Mouse (Mus musculus) urinary bladder, adult 2 months (tissue): ENCODE measurements around the gene Fbxo6. TPM values are rescaled to one million over a fixed set of nuclear protein-coding genes. Genes with fewer than 3 reads are reported as not detected.
"Not testable (repeated sequence)": the region's sequence is repeated elsewhere in the genome, so short reads cannot be mapped to it uniquely, and the experiment has no call there.

Source experiments
- DNase-seq: peaks from one replicate; pipeline ENCODE4 v3.0.0; 2022; ENCODE audit warnings: low spot score
- polyA plus RNA-seq: library from polyadenylated mRNA; depleted of rRNA; stranded (reverse); fragments of >200 nt; gene quantifications from 2 replicates; pipeline ENCODE4 v1.2.3, GENCODE M21; 2012

Fbxo6 gene
- polyA plus RNA-seq, 1 experiment = 70.1 TPM

- no peak for DNase-seq
Measured at GRCm38 (mm10) chr4:148128241-148128640, 23.7 kb downstream of the Fbxo6 start.

DNA sequence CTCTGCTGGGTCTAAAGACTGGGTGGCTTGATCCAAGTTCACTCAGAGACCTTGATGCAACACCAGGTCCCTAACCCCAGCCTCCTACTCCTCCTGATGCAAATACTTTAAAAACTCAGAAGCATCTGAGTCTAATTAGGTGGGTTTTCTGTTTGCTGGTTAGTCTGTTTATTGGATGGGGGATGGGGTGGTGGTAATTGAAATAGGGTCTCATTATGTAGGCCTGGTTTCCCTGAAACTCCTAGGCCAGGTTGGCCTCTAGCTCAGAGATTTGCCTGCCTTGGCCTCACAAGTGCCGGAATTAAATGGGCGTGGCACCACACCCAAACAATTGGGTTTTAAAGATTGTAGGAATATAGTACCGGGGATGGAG lies 29.3 kb downstream of the Fbxo6 start:
- DNase-seq = no peak

- no peak for DNase-seq
Measured at GRCm38 (mm10) chr4:148121982-148122693, 29.8 kb downstream of the Fbxo6 start.

- DNase-seq = no peak
Measured at GRCm38 (mm10) chr4:148121362-148121761, 30.6 kb downstream of the Fbxo6 start.

GRCm38 (mm10) chr4:148120555-148120954 lies 31.4 kb downstream of the Fbxo6 start:
- DNase-seq = no peak

DNA sequence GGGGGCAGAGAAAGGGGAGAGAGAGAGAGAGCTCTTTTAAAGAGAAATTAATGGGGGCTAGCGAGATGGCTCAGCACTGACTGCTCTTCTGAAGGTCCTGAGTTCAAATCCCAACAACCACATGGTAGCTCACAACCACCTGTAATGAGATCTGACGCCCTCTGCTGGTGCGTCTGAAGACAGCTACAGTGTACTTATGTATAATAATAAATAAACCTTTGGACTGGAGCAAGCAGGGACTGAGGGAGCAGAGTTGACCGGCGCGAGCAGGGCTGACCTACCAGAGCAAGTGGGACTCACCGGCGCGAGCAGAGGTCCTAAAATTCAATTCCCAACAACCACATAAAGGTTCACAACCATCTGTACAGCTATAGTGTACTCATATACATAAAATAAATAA lies 32.4 kb downstream of the Fbxo6 start:
- DNase-seq = not testable (repeated sequence)

DNA sequence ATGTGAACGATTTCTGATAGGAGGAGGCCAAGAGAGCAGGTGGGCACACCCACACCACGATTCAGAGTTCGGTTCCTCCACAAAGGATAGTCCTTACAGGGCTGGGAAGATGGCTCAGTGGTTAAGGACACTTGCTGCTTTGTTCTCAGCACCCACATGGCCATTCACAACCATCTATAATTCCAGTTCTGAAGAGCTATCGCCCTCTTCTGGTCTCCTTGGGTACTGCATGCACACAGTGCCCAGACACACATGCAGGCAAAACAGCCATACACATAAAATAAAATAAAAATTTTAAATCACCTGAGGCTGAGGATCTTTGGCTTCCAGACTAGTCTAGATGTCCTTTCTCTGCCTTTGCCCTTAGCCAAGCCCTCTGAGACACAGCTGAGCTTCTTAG lies 34.5 kb downstream of the Fbxo6 start:
- no peak for DNase-seq

GRCm38 (mm10) chr4:148116657-148117056 lies 35.3 kb downstream of the Fbxo6 start:
- no peak for DNase-seq

- peak; percentile 33 for DNase-seq
Measured at GRCm38 (mm10) chr4:148115467-148115866, 36.5 kb downstream of the Fbxo6 start.

- peak; percentile 71 for DNase-seq
Measured at GRCm38 (mm10) chr4:148114758-148115391, 37.1 kb downstream of the Fbxo6 start.

GRCm38 (mm10) chr4:148112519-148112918 lies 39.4 kb downstream of the Fbxo6 start:
- no peak for DNase-seq

DNA sequence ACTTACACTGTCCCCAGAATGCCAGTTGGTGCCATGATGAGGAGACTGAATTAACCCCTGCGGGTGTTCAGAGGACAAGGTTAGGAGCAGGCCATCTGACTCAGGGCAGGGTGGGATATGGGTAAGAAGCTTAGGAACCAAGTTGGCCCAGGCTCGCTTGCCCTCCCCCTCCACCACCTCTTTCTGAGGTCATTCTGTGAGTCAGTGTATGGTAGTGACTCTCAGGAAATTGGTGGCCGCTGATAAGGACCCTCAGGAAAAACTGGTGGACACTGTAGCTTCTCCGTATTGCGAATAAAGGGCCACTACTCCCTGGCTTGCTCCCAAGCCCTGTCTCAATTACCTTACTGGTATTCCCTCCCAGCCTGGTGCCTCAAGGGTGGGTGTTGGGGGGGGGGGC lies 42.7 kb downstream of the Fbxo6 start:
- no peak for DNase-seq

DNA sequence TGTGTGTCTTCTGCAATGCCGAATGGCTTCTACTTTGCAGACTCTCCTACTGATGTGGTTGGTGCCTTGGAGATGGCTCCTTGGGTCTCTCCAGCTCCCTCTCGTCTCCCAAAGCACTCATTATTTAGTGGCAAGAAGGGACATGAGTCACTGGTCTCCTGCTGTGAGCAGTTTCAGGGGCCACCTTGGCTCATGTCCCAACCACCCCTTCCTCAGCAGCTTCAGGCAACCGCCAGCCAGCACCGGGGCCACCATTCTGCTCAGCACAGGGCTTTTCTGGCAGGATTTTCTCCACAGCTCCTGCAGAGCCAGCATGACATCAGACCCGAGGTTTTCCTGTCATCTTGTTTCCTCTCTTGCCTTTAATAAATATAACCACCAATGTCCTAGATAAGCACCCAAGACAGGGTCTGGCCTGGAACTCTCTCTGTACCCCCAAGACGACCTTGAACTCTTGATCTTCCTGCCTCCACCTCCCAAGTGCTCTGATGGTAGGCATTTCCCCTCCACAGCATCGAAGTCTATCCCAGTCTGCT lies 43.3 kb downstream of the Fbxo6 start:
- no peak for DNase-seq

GRCm38 (mm10) chr4:148107621-148108291 lies 44.2 kb downstream of the Fbxo6 start:
- no peak for DNase-seq

DNA sequence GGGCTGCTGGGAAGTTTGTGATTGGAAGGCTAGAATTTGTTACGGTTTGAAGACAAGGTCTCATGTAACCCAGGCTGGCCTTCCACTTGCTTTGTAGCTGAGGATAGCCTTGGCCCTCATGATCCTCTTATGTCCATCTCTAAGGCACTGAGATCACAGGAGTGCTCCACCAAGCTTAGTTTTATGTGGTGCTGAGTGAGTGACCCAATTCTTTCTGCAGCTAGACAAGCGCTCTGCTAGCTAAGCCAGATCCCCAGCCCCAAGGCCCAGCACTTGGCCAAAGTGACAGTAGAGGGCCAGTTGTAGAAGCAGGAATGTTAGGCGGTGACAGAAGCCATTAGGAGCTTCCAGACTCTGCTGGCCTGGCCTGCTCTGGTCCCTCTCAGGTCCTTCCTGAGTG lies 47.8 kb downstream of the Fbxo6 start:
- DNase-seq = no peak

DNA sequence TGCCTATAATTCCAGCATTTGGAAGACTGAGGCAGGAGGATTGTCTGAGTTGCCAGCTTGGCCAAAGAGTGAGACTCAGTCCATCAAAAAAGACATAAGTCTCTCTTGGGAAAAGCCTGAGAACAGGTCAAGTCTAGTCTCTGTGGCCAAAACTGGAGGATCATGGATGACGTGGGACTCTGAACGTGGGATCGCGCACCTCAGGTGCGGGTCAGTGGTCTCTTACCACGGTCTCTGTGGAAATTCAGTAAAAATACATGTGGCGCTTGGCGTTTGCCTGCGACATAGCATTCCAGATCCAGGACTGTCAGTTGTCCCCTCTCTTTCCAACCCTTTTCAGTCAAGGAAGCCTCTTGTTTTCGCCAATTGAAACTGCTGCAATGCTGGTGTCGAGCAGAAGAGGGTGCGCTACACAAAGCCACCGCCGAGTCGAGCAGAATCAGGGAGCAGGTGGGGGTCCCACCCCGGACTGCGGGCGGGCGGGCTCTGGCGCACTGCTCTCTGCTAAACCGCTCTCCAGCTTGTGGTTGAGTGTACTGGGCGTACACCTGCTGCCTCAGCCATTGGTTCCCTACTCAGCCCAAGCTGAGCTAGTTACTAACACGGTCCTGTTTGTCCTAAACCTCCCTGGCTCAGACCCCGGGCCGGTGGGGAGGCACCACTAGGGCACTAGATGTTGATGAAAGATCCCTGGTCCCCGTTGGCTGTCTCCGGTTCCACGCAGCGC lies 50.0 kb downstream of the Fbxo6 start:
- DNase-seq = no peak

GRCm38 (mm10) chr4:148098666-148099065 lies 53.3 kb downstream of the Fbxo6 start:
- DNase-seq = no peak

- no peak for DNase-seq
Measured at GRCm38 (mm10) chr4:148097936-148098335, 54.0 kb downstream of the Fbxo6 start.
